Mouse (Mus musculus) embryonic facial prominence, embryonic 15.5 days (tissue): Measurements from ENCODE around the gene Gm38393. TPM values are rescaled to one million over a fixed set of nuclear protein-coding genes. Genes with fewer than 3 reads are reported as not detected.

Experiments
- ATAC-seq: fragments of 200-750 bp; cut with Nextera tagmentation; 2 replicates; pipeline ENCODE4 v1.8.0; 2017; ENCODE audit warnings: low read depth, moderate TSS enrichment; ENCODE audit not compliant: insufficient number of reproducible peaks, low FRiP score, low TSS enrichment
- H3K27ac ChIP-seq: fragments of 300-500 bp; sonication (generic); replicated peaks from 2 replicates; pipeline ENCODE4 v1.5.1; 2015; ENCODE audit warnings: mild to moderate bottlenecking, inconsistent platforms
- H3K27me3 ChIP-seq: fragments of 300-500 bp; sonication (generic); 2 replicates; pipeline ENCODE4 v1.6.1; 2015; ENCODE audit warnings: inconsistent platforms
- H3K36me3 ChIP-seq: fragments of 300-500 bp; sonication (generic); 2 replicates; pipeline ENCODE4 v1.6.1; 2015; ENCODE audit warnings: mild to moderate bottlenecking, inconsistent platforms
- H3K4me1 ChIP-seq: fragments of 300-500 bp; sonication (generic); 2 replicates; pipeline ENCODE4 v1.6.1; 2015; ENCODE audit warnings: inconsistent platforms
- H3K4me2 ChIP-seq: fragments of 300-500 bp; sonication (generic); replicated peaks from 2 replicates; pipeline ENCODE4 v1.6.1; 2015; ENCODE audit warnings: mild to moderate bottlenecking, inconsistent platforms
- H3K4me3 ChIP-seq: fragments of 300-500 bp; sonication (generic); replicated peaks from 2 replicates; pipeline ENCODE4 v1.5.1; 2015; ENCODE audit warnings: mild to moderate bottlenecking, inconsistent platforms
- H3K9ac ChIP-seq: fragments of 300-500 bp; sonication (generic); 2 replicates; pipeline ENCODE4 v1.6.1; 2015; ENCODE audit warnings: inconsistent platforms
- H3K9me3 ChIP-seq: fragments of 300-500 bp; sonication (generic); replicated peaks from 2 replicates; pipeline ENCODE4 v1.6.1; 2016; ENCODE audit warnings: inconsistent platforms
- WGBS: fragments of 180-500 bp; shearing (Covaris S2); methylation state at CpG from one replicate; pipeline ENCODE4 v1.1.7; 2015; 5-methylcytosine and 5-hydroxymethylcytosine counted together
- polyA plus RNA-seq: library from polyadenylated mRNA; unstranded; fragments of >200 nt; fragmentation: Nextera tagmentation; extraction: Ambion mirVana; gene quantifications from 2 replicates; pipeline ENCODE4 v1.2.1, GENCODE M21; 2015

Gene Gm38393
- polyA plus RNA-seq, result 0.19 and 0.33 TPM in 2 replicates

DNA sequence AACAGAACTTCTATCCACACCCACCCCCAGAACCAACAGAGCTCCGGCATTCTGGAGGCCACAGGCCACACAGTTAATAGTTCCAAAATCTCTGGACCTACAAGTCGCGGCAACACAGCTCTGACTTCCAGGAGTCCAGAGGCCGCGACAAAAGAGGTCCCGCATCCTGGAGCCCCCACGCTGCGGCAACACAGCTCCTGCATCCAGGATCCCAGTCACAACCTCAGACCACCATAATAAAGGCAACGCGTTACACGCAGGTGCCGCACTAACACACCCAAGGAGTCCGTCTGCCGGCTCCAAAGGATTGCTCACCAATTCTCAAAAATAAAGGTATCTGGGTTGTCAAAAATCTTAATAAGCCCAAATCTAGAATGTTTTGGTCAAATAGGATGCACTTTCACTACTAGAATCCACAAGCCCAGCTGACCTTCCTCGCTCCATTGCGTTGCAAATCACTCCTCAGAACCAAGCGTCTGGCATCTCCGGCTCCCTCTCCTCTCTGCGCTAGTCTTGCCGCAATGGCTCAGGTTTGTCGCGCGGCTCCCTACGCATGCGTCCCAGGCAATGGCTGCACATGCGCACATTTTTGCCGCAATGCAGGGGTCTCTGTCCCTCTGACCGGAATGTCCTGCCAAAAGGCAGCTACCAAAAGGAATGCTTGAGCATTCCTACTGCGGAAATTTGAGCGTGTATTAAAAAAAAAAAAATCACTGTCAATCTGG is at the start of gene Gm38393, which contains the start of gene Snurf:
Gm38393 (minus strand) TSS at position 459 of the 725 bp plus-strand sequence.
Snurf (minus strand) TSS at position 444 of the 725 bp plus-strand sequence.
- Histone ChIP-seq H3K36me3 (no peaks in the 10 kb centered on the region), H3K4me3 (peak within 1 kb of the TSS; percentile 45), H3K9ac (peak within 1 kb of the TSS; percentile 26), H3K4me1 (no peaks in the 10 kb centered on the region), H3K27ac (0 out of 2 replicates have a peak within 1 kb of the TSS, but pooled peaks have one; percentile 34), H3K27me3 (no peaks in the 10 kb centered on the region), H3K9me3 (0 out of 2 replicates have a peak, but pooled peaks cover 9% of the 10 kb centered on the region), H3K4me2 (peak within 1 kb of the TSS; percentile 67)
- 50% methylated on average over 30 of the region's 30 CpGs for WGBS
- peak; percentile 54; the same call in 1 of the 2 replicates for ATAC-seq

DNA sequence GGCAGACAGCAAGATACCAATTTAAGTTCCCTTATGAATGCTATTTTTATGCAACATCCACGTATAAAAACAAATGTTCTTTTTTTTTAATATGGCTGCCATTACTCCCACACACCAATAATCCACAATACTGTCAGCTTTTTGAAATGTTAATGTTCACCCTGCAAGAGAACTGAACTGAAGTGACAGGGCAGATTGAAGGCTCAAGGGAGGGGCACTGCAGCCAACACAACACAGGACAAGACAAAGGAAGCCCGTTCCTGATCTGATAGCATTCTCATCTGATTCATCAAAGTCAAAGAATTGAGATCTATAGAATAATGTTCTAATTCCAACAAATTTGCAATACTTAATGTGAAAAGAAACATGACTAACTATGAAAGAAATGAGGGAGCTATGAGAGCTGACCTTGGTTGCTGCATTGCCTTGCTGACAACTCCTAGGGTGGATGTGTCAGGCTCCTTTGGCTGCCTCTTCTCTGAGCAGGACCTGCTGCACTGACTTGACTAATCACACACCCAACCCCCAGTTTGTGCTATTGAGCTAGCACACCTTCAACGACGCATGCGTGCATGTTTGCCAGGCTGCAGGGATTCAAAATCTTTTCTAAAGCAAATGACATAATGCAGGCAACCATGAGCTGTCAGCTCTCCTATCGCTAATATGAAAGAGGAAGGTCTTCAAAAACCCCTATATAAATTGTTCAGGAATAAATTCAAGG is 42.8 kb upstream of the Gm38393 start:
- no peak for ATAC-seq
- Histone ChIP-seq H3K27me3 (no peaks in the 10 kb centered on the region), H3K4me2 (no peak overlapping the region), H3K9ac (no peak overlapping the region), H3K27ac (no peak overlapping the region), H3K4me3 (no peak overlapping the region), H3K36me3 (no peaks in the 10 kb centered on the region), H3K4me1 (no peaks in the 10 kb centered on the region), H3K9me3 (no peaks in the 10 kb centered on the region)
- WGBS, result 80% methylated on average over 6 of the region's 6 CpGs

- WGBS, result 79% methylated on average over 3 of the region's 3 CpGs
- Histone ChIP-seq H3K4me3 (no peak overlapping the region), H3K9me3 (no peaks in the 10 kb centered on the region), H3K4me1 (no peaks in the 10 kb centered on the region), H3K27ac (no peak overlapping the region), H3K36me3 (no peaks in the 10 kb centered on the region), H3K27me3 (no peaks in the 10 kb centered on the region), H3K9ac (no peak overlapping the region), H3K4me2 (no peak overlapping the region)
- no peak for ATAC-seq
Observed at GRCm38 (mm10) chr7:60013186-60013585, 8.3 kb upstream of the Gm38393 start.

DNA sequence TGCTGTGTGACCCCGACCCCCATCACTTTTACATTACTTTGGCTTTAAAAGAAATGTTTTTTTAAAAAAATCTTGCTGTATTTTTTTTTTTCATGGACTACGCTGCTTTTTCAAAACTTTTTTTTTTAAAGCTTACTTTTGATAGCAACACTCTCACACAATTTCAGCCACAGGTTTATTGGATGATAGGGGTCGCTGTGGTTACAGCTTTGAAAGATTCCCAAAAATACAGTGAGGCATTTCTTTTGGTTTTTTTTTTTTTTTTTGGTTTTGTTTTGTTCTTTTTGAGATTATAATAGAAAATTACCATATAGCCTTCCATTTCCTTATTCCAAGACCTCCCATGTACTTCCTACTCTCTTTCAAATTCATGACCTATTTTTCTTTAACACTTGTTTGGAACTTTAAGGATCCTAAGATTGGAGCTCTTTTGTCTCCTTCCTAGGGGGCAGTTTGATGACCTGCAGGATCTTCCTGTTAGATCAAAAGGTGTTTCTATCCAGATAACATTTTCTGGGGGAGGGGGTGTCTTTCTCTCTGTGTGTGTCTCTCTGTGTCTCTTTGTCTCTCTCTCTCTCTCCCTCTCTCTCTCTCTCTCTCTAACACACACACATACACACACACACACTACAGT is 3.0 kb upstream of the Gm38393 start:
- 38% methylated on average over 3 of the region's 3 CpGs for WGBS

GRCm38 (mm10) chr7:60006262-60006661 is 1.4 kb upstream of the Gm38393 start:
- Histone ChIP-seq H3K9ac (no peak overlapping the region), H3K36me3 (no peaks in the 10 kb centered on the region), H3K9me3 (0 out of 2 replicates have a peak, but pooled peaks cover 9% of the 10 kb centered on the region), H3K4me2 (no peak overlapping the region), H3K4me1 (no peaks in the 10 kb centered on the region), H3K4me3 (no peak overlapping the region), H3K27ac (no peak overlapping the region), H3K27me3 (no peaks in the 10 kb centered on the region)
- ATAC-seq, result no peak
- 50% methylated on average over 2 of the region's 2 CpGs for WGBS

More for the DNA sequence above, 3.0 kb upstream of the Gm38393 start:
- H3K27me3 ChIP-seq, result no peaks in the 10 kb centered on the region
- H3K9me3 ChIP-seq, result 0 out of 2 replicates have a peak, but pooled peaks cover 9% of the 10 kb centered on the region
- no peaks in the 10 kb centered on the region for H3K36me3 ChIP-seq
- no peak overlapping the region for H3K4me2 ChIP-seq
- no peaks in the 10 kb centered on the region for H3K4me1 ChIP-seq
- no peak overlapping the region for H3K9ac ChIP-seq
- no peak for ATAC-seq
- H3K27ac ChIP-seq, result no peak overlapping the region
- no peak overlapping the region for H3K4me3 ChIP-seq

DNA sequence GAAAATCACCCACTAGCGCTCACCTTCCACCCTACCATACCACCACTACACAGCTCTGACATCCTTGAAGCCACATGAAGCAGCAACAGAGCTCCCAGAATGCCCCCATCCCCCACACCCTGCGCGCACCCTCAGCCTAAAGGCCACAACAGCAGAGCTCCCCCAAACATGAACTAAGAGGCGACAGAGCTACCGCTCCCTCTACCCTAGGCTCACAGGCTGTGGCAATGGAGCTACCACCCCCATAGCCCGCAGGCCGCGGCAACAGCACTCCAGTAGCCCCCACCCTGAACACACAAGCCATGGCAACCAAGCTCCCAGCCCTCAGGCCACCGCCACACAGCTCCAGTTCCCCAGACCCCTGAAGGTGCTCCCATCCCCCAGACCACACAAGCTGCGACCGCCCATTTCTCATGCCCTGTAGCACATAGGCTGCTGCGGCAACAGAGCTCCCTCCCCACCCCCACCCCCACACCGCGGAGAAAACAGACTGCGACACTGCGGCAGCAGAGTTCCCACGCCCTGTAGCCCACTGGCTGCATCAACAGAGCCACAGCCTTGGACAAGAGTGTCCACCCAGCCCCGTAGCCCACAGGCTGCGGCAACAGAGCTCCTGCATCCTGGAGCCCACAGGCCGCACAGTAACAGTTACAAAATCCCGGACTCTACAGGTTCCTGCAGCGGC is 801 bp downstream of the Gm38393 start:
- peak; percentile 27 for ATAC-seq
- H3K9ac ChIP-seq, result peak overlapping the region; percentile 26; the same call in 1 of the 2 replicates
- H3K27me3 ChIP-seq, result no peaks in the 10 kb centered on the region
- 51% methylated on average over 22 of the region's 22 CpGs for WGBS
- H3K27ac ChIP-seq, result 0 out of 2 replicates have a peak overlapping the region, but pooled peaks have one; percentile 34
- peak overlapping the region; percentile 67 for H3K4me2 ChIP-seq
- peak overlapping the region; percentile 45 for H3K4me3 ChIP-seq
- H3K9me3 ChIP-seq, result 0 out of 2 replicates have a peak, but pooled peaks cover 9% of the 10 kb centered on the region
- no peaks in the 10 kb centered on the region for H3K4me1 ChIP-seq
- H3K36me3 ChIP-seq, result no peaks in the 10 kb centered on the region

DNA sequence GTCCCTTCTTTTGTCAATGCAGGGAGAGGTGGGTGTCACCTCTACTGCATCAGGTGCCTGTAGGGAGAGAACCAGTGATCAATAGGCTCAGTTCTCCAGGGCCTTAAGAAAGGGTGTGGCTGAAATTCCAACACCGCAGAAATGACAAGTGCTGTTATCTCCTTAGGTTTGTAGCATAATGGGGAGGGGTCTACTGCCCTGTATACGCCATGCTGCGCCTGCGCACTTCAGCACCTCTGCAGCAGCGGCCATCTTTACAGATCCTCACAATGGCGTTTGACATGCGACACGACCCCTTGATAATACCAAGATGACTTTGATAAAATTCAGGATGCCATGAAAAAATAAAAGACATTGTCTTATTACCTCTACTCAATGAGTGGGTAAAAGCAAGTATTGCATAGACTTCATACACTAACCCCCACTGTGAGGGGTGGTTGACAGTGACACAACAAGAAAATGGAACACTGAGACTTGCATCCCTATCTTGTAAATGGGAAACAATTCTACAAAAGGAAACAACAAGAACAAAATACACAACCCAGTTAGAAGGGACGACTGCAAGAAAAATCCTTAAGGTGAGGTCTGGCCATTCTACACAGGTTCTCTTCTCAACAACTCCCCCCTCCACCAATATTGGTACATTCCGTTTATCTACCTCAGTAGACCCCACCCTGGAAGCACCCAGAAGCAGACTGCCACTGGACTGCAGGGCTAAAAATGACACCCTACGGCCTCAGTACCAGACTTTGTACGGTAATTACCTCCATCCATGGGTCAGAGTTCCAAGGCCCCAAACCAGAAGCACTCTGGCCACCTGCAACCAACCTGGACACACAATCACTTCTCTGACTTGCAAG is 1.6 kb downstream of the Gm38393 start:
- H3K9ac ChIP-seq, result no peak overlapping the region
- peak overlapping the region; percentile 45 for H3K4me3 ChIP-seq
- H3K27ac ChIP-seq, result no peak overlapping the region
- H3K36me3 ChIP-seq, result no peaks in the 10 kb centered on the region
- H3K27me3 ChIP-seq, result no peaks in the 10 kb centered on the region
- H3K4me2 ChIP-seq, result peak overlapping the region; percentile 67
- 0 out of 2 replicates have a peak, but pooled peaks cover 9% of the 10 kb centered on the region for H3K9me3 ChIP-seq
- 51% methylated on average over 12 of the region's 12 CpGs for WGBS
- ATAC-seq, result 0 out of 2 replicates have a peak, but pooled peaks have one; percentile 9
- H3K4me1 ChIP-seq, result no peaks in the 10 kb centered on the region

DNA sequence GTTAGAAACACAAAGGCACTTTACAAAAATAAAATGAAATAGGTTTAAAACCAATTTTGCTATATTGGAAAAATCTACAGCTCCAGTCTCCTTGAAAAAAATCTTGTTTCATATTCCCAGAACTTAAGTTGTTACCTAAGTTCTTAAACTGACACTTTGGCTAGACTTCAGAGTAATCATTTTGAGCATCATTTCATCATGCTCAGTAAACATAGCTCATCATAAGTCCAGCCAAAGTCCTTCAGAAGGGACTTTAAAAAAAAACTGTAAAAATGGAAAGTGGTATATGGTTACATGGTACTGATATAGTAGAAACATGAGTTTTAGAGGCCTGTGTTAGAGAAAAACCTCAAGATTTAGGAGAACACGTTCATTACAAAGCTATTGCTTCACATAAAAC is 26.2 kb downstream of the Gm38393 start:
- no peak for ATAC-seq
- Histone ChIP-seq H3K36me3 (no peaks in the 10 kb centered on the region), H3K27me3 (no peaks in the 10 kb centered on the region), H3K4me2 (no peak overlapping the region), H3K9ac (no peak overlapping the region), H3K4me1 (no peaks in the 10 kb centered on the region), H3K9me3 (no peaks in the 10 kb centered on the region), H3K27ac (no peak overlapping the region), H3K4me3 (no peak overlapping the region)
- 57% methylated on average over 1 of the region's 1 CpGs for WGBS
